Mouse (Mus musculus) neural tube, embryonic 10.5 days (tissue): Measurements from ENCODE around the gene Ube2ql1.

ENCODE experiments used
- DNase-seq: peaks from one replicate; pipeline ENCODE4 v3.0.0-alpha.2; 2017; ENCODE audit warnings: low spot score; ENCODE audit errors: extremely low spot score

Gene Ube2ql1

GRCm38 (mm10) chr13:69739759-69740135 lies at the start of gene Ube2ql1:
TSS of gene Ube2ql1 (minus strand) at chr13:69739889.
- DNase-seq = peak; percentile 87

- DNase-seq = no peak
Observed at GRCm38 (mm10) chr13:69788704-69789103, 49.0 kb upstream of the Ube2ql1 start.

- DNase-seq = no peak
Observed at GRCm38 (mm10) chr13:69778221-69778620, 38.5 kb upstream of the Ube2ql1 start.

- no peak for DNase-seq
Observed at GRCm38 (mm10) chr13:69772358-69772757, 32.7 kb upstream of the Ube2ql1 start.

GRCm38 (mm10) chr13:69770538-69771456 lies 31.1 kb upstream of the Ube2ql1 start:
- DNase-seq = no peak

- DNase-seq = no peak
Observed at GRCm38 (mm10) chr13:69768152-69768551, 28.5 kb upstream of the Ube2ql1 start.

GRCm38 (mm10) chr13:69764646-69765045 lies 25.0 kb upstream of the Ube2ql1 start:
- DNase-seq = no peak

GRCm38 (mm10) chr13:69761393-69761792 lies 21.7 kb upstream of the Ube2ql1 start:
- DNase-seq = no peak

- no peak for DNase-seq
Observed at GRCm38 (mm10) chr13:69758979-69759378, 19.3 kb upstream of the Ube2ql1 start.

GRCm38 (mm10) chr13:69752875-69753274 lies 13.2 kb upstream of the Ube2ql1 start:
- DNase-seq = no peak

- no peak for DNase-seq
Observed at GRCm38 (mm10) chr13:69751510-69751909, 11.8 kb upstream of the Ube2ql1 start.

- DNase-seq = no peak
Observed at GRCm38 (mm10) chr13:69748756-69749155, 9.1 kb upstream of the Ube2ql1 start.

- DNase-seq = peak; percentile 68
Observed at GRCm38 (mm10) chr13:69740331-69741285, 919 bp upstream of the Ube2ql1 start.

GRCm38 (mm10) chr13:69739091-69739758 lies 464 bp downstream of the Ube2ql1 start:
- DNase-seq = peak; percentile 73

GRCm38 (mm10) chr13:69738461-69738971 lies 1.2 kb downstream of the Ube2ql1 start:
- DNase-seq = peak; percentile 67

- DNase-seq = peak; percentile 22
Observed at GRCm38 (mm10) chr13:69737444-69738185, 2.1 kb downstream of the Ube2ql1 start.

- no peak for DNase-seq
Observed at GRCm38 (mm10) chr13:69732636-69733035, 7.1 kb downstream of the Ube2ql1 start.

GRCm38 (mm10) chr13:69725376-69725775 lies 14.3 kb downstream of the Ube2ql1 start:
- no peak for DNase-seq

GRCm38 (mm10) chr13:69721141-69721540 lies 18.5 kb downstream of the Ube2ql1 start:
- DNase-seq = no peak

- DNase-seq = no peak
Observed at GRCm38 (mm10) chr13:69717860-69718598, 21.7 kb downstream of the Ube2ql1 start.
